Mouse (Mus musculus): ENCODE results near the gene Gipc3.

DNA sequence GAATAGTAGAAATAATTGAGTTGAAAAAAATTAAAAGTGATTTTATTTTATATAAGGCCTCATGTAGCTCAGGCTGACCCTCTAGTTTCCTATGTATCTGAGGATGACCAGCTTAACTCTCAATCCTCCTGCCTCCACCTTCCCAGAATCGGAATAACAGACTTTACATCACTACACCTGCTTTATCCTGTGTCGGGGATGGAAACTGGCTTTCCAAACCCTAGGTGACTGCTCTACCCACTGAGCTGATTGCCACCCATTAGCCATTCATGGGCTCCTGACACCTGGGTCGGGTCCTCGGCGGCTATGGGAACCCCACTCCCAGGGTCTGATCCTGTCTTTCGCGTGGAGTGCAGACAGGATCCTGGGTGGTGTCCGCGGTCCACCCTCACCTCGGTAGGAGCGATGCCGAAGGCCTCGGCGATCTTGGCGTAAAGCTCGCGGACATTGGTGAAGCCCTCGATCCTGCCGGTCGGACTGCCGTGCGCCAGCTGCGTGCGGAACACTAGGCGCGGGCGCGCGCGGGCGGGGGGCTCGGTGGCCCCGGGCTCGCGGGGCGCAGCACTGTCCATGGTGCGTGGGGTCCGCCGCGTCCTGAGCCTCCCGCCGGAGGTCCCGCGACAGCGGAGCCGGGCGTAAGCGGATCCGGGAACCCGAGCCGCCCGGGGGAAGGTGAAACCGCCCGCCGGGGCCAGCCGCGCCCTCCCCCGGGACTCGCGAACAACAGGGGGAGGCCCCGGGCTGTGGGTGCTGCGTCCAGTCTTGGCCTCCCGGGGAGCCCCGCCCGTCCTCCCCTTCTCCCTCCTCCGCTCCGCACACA is at the start of gene Gipc3:
- TF ChIP-seq CTCF (IDR thresholded peaks at IDR 0.05; ENCODE audit: control insufficient read depth, insufficient read depth, insufficient read length) = no peak
- no peak for TF ChIP-seq MAX (IDR thresholded peaks at IDR 0.05)
- TF ChIP-seq FOSL1 (IDR thresholded peaks at IDR 0.05; ENCODE audit: insufficient read depth, low read length, poor library complexity, severe bottlenecking) = no peak

All from C2C12 (cell line).